Mouse (Mus musculus) kidney, adult 11 months (tissue): Measurements from ENCODE around the gene Bicd2.
A peak's percentile ranks its signal among the peaks of the same experiment; 100 is the strongest.
"Not testable (repeated sequence)": the region's sequence is repeated elsewhere in the genome, so short reads cannot be mapped to it uniquely, and the experiment has no call there.

Source experiments
- DNase-seq: peaks from one replicate; pipeline ENCODE4 v3.0.0; 2022

Gene Bicd2

DNA sequence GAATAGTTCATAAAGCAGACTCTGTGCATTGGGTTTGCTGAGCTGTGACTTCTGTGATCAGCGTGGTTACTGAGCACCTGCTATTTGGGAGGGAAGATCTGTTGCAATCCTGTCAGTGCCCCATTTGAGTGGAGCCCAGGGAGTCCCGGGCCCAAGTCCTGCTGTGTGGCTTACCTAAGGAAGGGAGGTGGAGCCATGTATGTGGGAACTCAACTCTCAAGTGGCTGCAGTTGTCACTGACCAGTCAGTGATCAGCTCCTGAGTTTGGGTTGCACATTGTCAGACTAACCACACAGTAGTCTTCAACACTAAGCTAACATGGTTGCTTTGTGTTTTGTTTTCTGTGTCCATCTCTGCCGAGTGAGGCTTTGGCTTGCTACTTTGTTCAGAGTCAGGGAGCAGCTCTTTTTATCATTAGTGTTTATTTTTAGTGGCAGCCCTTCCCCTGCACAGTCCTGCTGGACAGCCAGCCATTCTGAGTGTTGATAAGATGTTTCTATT is 19.6 kb downstream of the Bicd2 start:
- no peak for DNase-seq

GRCm38 (mm10) chr13:49362364-49362763 is 21.0 kb downstream of the Bicd2 start:
- no peak for DNase-seq

DNA sequence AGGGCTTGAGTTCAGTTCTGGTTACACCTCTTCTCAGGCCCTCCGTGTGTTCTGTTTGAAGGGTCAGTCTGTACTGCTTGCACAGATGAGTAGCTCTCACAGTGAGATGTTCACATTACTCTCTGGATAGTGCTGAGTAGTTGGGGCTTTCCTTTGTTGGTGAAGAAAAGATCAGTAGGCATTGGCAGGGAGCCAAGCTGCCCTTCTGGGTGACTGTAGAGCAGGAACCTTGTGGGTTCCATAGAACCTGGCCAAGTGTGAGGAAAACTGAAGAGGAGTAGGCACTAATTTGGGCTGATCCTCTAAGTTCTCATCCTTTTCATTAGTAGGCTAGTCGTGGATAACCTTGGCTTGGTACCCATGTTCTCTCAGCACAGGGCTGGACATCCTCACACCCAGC is 21.4 kb downstream of the Bicd2 start:
- DNase-seq, result no peak

- peak; percentile 27 for DNase-seq
Measured at GRCm38 (mm10) chr13:49364716-49365115, 23.3 kb downstream of the Bicd2 start.

GRCm38 (mm10) chr13:49367657-49368440 is 26.5 kb downstream of the Bicd2 start:
- no peak for DNase-seq

- DNase-seq, result no peak
Measured at GRCm38 (mm10) chr13:49369404-49369803, 28.0 kb downstream of the Bicd2 start.

- DNase-seq, result not testable (repeated sequence)
Measured at GRCm38 (mm10) chr13:49370216-49370615, 28.8 kb downstream of the Bicd2 start.

DNA sequence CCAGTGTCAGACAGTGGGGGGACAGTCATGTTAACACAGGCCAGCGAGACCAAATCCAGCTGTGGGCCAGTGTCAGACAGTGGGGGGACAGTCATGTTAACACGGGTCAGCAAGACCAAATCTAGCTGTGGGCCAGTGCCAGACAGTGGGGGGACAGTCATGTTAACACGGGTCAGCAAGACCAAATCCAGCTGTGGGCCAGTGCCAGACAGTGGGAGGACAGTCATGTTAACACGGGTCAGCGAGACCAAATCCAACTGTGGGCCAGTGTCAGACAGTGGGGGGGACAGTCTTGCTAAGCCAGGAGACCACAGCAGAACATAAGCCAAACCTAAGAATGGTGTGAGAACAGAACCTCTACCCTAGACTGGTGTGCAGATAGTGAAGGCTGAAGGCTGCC is 29.5 kb downstream of the Bicd2 start:
- not testable (repeated sequence) for DNase-seq

DNA sequence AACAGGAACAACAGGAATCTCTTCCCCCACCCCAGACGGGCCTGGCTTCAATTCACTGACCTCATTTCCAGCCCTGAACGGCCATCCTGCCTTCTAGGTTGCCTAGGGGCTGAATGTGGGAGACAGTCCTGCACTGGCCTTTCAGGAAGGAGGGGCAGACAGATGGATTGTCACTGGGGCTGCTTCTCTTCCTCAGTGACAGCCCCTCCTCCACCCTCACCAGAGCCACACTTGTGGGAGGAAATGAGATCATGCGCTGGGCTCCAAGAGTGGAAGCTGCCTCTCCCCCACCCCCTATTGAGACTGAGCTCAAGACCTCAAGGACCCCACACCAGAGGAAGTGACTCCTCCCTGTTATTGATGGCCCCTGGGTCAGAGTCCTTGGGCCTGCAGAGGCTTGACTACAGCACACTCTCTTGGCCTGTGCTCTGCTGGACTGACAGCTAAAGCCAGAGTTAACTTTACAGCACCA is 30.1 kb downstream of the Bicd2 start:
- DNase-seq, result peak; percentile 91

GRCm38 (mm10) chr13:49372370-49373060 is 31.1 kb downstream of the Bicd2 start:
- DNase-seq, result no peak

- DNase-seq, result no peak
Measured at GRCm38 (mm10) chr13:49374304-49374703, 32.9 kb downstream of the Bicd2 start.

GRCm38 (mm10) chr13:49374730-49375129 is 33.3 kb downstream of the Bicd2 start:
- DNase-seq, result peak; percentile 50

DNA sequence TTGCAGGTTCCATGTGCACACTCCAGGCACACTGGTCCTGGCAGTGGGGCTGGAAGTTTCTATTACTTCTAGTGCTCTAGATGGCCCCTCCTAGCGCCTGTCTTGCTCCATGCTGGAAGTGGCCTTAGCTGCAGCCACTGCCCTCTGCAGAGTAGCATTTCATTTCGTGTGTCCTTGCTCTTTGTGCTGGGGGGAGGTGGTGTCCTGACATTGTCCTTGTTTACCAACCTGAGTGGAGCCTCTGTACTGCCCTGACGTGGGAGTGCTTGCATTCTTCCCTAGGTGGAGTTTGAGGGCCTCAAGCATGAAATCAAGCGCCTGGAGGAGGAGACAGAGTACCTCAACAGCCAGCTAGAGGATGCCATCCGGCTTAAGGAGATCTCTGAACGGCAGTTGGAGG is 36.2 kb downstream of the Bicd2 start:
- no peak for DNase-seq

- no peak for DNase-seq
Measured at GRCm38 (mm10) chr13:49379301-49379700, 37.9 kb downstream of the Bicd2 start.

GRCm38 (mm10) chr13:49381230-49381629 is 39.8 kb downstream of the Bicd2 start:
- DNase-seq, result peak; percentile 76

DNA sequence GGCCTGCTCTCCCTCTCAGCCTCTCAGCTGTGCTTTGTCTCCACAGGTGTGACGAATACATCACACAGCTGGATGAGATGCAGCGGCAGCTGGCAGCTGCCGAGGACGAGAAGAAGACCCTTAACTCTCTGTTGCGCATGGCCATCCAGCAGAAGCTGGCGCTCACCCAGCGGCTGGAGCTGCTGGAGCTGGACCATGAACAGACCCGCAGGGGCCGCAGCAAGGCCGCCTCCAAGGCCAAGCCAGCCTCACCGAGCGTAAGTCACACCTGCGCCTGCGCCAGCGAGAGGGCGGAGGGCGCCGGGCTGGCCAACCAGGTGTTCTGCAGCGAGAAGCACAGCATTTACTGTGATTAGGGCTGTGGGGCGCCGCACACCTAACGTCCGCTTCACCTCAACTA is 41.6 kb downstream of the Bicd2 start:
- no peak for DNase-seq

- DNase-seq, result no peak
Measured at GRCm38 (mm10) chr13:49384751-49385463, 43.5 kb downstream of the Bicd2 start.

GRCm38 (mm10) chr13:49391374-49391773 is 50.0 kb downstream of the Bicd2 start:
- DNase-seq, result no peak

DNA sequence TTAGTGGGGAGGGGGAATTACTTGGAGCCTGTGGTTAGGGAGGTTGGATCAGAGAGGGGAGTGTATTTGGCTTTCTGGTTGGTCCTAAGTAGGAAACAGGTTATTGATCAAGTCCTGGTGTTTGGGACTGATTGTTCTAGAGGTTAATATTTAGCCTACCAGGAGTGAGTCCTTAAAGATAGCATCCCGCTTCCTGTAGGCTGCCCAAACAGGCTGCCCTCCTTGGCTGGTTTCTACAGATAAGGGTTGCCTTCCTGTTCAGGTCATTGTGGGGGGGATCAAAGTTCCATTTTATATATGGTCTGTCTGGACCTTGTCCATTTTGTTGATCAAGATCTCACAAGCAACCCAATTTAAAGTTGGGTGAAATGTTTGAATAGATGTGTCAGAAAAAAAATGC is 52.2 kb downstream of the Bicd2 start:
- no peak for DNase-seq

DNA sequence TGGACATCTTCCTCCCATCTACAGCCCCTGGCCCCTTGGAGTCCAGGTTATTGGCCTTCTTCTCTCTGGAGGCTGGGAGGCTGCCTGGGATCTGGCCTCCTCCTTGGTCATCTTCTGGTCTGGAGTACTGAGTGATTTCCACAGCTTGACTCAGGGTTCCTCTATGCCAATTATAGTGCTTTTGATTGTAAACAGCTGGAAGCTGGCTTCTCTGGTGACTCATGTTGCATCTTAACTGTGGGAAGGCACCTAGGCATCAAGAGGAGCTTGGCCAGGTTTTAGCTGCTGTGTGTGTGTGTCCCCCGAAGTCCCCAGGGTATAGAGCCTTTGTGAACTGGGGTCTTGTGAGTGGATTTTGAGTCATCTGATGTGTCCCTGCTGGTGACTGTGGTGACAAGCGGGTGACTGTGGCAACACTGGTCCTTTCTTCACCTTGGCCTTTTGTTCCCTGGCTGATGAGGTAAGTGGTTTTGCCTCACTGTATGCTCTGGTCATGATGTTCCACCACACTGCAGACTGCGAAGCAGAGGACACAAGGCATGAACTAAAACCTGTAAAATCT is 53.6 kb downstream of the Bicd2 start:
- no peak for DNase-seq

- no peak for DNase-seq
Measured at GRCm38 (mm10) chr13:49396798-49397197, 55.4 kb downstream of the Bicd2 start.

DNA sequence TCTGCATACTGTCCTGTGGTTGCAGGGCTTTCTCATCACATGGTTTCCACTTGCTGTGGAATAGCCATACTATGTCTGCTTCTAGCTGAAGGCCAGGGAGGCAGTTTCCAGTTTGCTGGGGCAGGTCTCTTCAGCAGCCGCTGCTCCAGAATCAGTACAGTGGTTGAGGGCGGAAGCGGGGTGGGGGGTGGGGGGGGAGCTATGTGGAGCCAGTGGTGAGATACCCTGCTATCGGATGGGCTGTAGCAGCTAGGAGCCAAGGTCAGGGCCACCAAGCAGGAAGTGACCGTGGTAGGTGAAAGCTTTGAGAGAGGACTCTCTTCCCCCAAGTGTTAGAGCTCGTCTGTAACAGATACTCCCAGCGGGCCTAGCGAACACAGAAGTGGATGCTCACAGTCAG is 56.8 kb downstream of the Bicd2 start:
- no peak for DNase-seq

DNA sequence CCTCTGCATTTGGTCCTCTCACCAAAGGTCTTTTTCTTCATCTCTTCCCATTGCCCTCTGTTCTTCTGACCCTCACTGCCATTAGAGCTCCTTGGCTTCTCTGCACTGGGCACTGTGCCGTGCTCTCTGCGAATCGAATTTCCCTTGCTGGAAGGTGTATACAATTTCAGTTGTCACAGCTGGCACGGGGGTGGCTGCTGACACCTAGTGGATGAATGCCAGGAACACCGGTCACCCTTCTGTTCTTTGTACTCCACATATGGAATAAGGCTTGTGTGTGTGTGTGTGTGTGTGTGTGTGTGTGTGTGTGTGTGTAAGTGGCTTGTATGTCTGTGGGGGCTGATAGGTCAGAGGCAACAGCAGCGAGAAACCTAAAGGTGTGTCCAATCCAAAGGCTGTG is 58.8 kb downstream of the Bicd2 start:
- no peak for DNase-seq
